Mouse (Mus musculus) myocyte (in vitro differentiated cells): ENCODE results near the gene Cdk5r1. TPM values are rescaled to one million over a fixed set of nuclear protein-coding genes. Genes with fewer than 3 reads are reported as not detected.

Source experiments
- H3K27me3 ChIP-seq: one replicate; pipeline ENCODE4 v1.6.1; 2011; ENCODE audit not compliant: control insufficient read depth, insufficient read depth, insufficient read length
- H3K36me3 ChIP-seq: one replicate; pipeline ENCODE4 v1.6.1; 2011; ENCODE audit not compliant: control insufficient read depth, insufficient read depth
- H3K4me2 ChIP-seq: one replicate; pipeline ENCODE4 v1.6.1; 2011; ENCODE audit warnings: low read depth, control low read depth
- H3K4me3 ChIP-seq: one replicate; pipeline ENCODE4 v1.5.1; 2011; ENCODE audit warnings: mild to moderate bottlenecking, control low read depth, moderate library complexity
- H3K79me2 ChIP-seq: one replicate; pipeline ENCODE4 v1.6.1; 2011; ENCODE audit not compliant: control insufficient read depth, insufficient read depth
- H3ac ChIP-seq: one replicate; pipeline ENCODE4 v1.6.1; 2011; ENCODE audit not compliant: control insufficient read depth, insufficient read length
- CEBPB ChIP-seq: IDR thresholded peaks from 2 replicates; pipeline ENCODE4 v1.6.1; 2011; ENCODE audit warnings: mild to moderate bottlenecking, moderate library complexity; ENCODE audit not compliant: poor library complexity, insufficient read depth, severe bottlenecking
- E2F4 ChIP-seq: IDR thresholded peaks from one replicate; pipeline ENCODE4 v1.6.1; 2011; ENCODE audit warnings: mild to moderate bottlenecking, control low read depth, moderate library complexity; ENCODE audit not compliant: insufficient read depth
- MAX ChIP-seq: IDR thresholded peaks from one replicate; pipeline ENCODE4 v1.6.1; 2011; ENCODE audit warnings: low read depth, mild to moderate bottlenecking, control low read depth
- MYOD1 ChIP-seq, 3 experiments: IDR thresholded peaks; one replicate each; pipeline ENCODE4 v1.6.1; 2011; ENCODE audit warnings: control low read depth in 2 of 3, low read depth in 2 of 3, mild to moderate bottlenecking in 2 of 3, moderate library complexity in 1 of 3; ENCODE audit not compliant: insufficient read length in 2 of 3, control insufficient read depth in 1 of 3
- MYOG ChIP-seq, 3 experiments: IDR thresholded peaks; one replicate each; pipeline ENCODE4 v1.6.1; 2011; ENCODE audit warnings: control low read depth in 2 of 3, low read depth in 2 of 3, mild to moderate bottlenecking in 2 of 3; ENCODE audit not compliant: insufficient read length in 2 of 3, control insufficient read depth in 1 of 3, insufficient read depth in 1 of 3
- POLR2A ChIP-seq: IDR thresholded peaks from one replicate; pipeline ENCODE4 v1.6.1; 2011; ENCODE audit warnings: low read depth, mild to moderate bottlenecking, control low read depth, moderate library complexity; ENCODE audit not compliant: insufficient read length
- POLR2AphosphoS2 ChIP-seq: IDR thresholded peaks from one replicate; pipeline ENCODE4 v1.6.1; 2011; ENCODE audit warnings: low read depth, control low read depth; ENCODE audit not compliant: insufficient read length
- REST ChIP-seq: IDR thresholded peaks from one replicate; pipeline ENCODE4 v1.6.1; 2011; ENCODE audit warnings: mild to moderate bottlenecking, control low read depth, moderate library complexity; ENCODE audit not compliant: insufficient read depth, insufficient read length
- SRF ChIP-seq: IDR thresholded peaks from one replicate; pipeline ENCODE4 v1.6.1; 2011; ENCODE audit warnings: low read depth; ENCODE audit not compliant: control insufficient read depth, insufficient read length
- TCF12 ChIP-seq: IDR thresholded peaks from one replicate; pipeline ENCODE4 v1.6.1; 2011; ENCODE audit warnings: mild to moderate bottlenecking, control low read depth; ENCODE audit not compliant: poor library complexity, insufficient read depth, severe bottlenecking
- TCF3 ChIP-seq: IDR thresholded peaks from one replicate; pipeline ENCODE4 v1.6.1; 2011; ENCODE audit warnings: low read depth, control low read depth; ENCODE audit not compliant: insufficient read length
- USF1 ChIP-seq: IDR thresholded peaks from one replicate; pipeline ENCODE4 v1.6.1; 2011; ENCODE audit warnings: low read depth, mild to moderate bottlenecking, control low read depth, moderate library complexity
- polyA plus RNA-seq: library from polyadenylated mRNA; unstranded; fragments of >200 nt; fragmentation: generic; extraction: Trizol; gene quantifications from one replicate; pipeline ENCODE4 v1.2.1, GENCODE M21; 2012; ENCODE audit warnings: missing spikeins

The Cdk5r1 gene
- polyA plus RNA-seq, 1 experiment = 11.3 TPM

- TF ChIP-seq SRF (no peak), MYOD1 (IDR thresholded peaks at IDR 0.05; ENCODE audit: control insufficient read depth in 1 of 3, insufficient read length in 2 of 3, low read depth in 2 of 3) (peak in 1 of 3 experiments; percentile 65), USF1 (no peak)
- Histone ChIP-seq H3K4me2 (no peak overlapping the region), H3K79me2 (no peaks in the 10 kb centered on the region)
These were observed 27.9 kb downstream of the Cdk5r1 start for GRCm38 (mm10) chr11:80504519-80505385.

GRCm38 (mm10) chr11:80505581-80505980 is 28.8 kb downstream of the Cdk5r1 start:
- H3K36me3 ChIP-seq = no peaks in the 10 kb centered on the region
- H3K27me3 ChIP-seq = no peaks in the 10 kb centered on the region
- no peak overlapping the region for H3K4me3 ChIP-seq
- no peak overlapping the region for H3ac ChIP-seq
- no peak overlapping the region for H3K4me2 ChIP-seq
- no peaks in the 10 kb centered on the region for H3K79me2 ChIP-seq
- TF ChIP-seq POLR2AphosphoS2 (no peak), MYOD1 (IDR thresholded peaks at IDR 0.05; ENCODE audit: control insufficient read depth in 1 of 3, insufficient read length in 2 of 3, low read depth in 2 of 3) (peak in 1 of 3 experiments; percentile 45)

More at GRCm38 (mm10) chr11:80504519-80505385, 27.9 kb downstream of the Cdk5r1 start:
- H3K36me3 ChIP-seq = no peaks in the 10 kb centered on the region
- no peak overlapping the region for H3ac ChIP-seq
- H3K27me3 ChIP-seq = no peaks in the 10 kb centered on the region
- H3K4me3 ChIP-seq = no peak overlapping the region

GRCm38 (mm10) chr11:80506483-80506882 is 29.7 kb downstream of the Cdk5r1 start:
- Histone ChIP-seq H3K27me3 (no peaks in the 10 kb centered on the region), H3ac (no peak overlapping the region), H3K4me2 (no peak overlapping the region), H3K36me3 (no peaks in the 10 kb centered on the region), H3K79me2 (no peaks in the 10 kb centered on the region), H3K4me3 (no peak overlapping the region)
- no peak for TF ChIP-seq TCF3
- no peak for TF ChIP-seq TCF12
- TF ChIP-seq POLR2AphosphoS2 = no peak
- TF ChIP-seq MYOG (IDR thresholded peaks at IDR 0.05; ENCODE audit: control insufficient read depth in 1 of 3, insufficient read depth in 1 of 3, insufficient read length in 2 of 3, low read depth in 2 of 3) = no peak
- TF ChIP-seq SRF = no peak
- no peak for TF ChIP-seq MYOD1 (IDR thresholded peaks at IDR 0.05; ENCODE audit: control insufficient read depth in 1 of 3, insufficient read length in 2 of 3, low read depth in 2 of 3)
- no peak for TF ChIP-seq E2F4
- no peak for TF ChIP-seq REST
- no peak for TF ChIP-seq CEBPB
- no peak for TF ChIP-seq MAX
- no peak for TF ChIP-seq USF1
- no peak for TF ChIP-seq POLR2A

- H3K36me3 ChIP-seq = no peaks in the 10 kb centered on the region
- H3K4me2 ChIP-seq = peak overlapping the region; percentile 58
- no peak overlapping the region for H3ac ChIP-seq
- H3K4me3 ChIP-seq = no peak overlapping the region
- no peak for TF ChIP-seq USF1
- no peak for TF ChIP-seq TCF3
- no peak for TF ChIP-seq REST
- no peak for TF ChIP-seq SRF
- no peak for TF ChIP-seq MYOG (IDR thresholded peaks at IDR 0.05; ENCODE audit: control insufficient read depth in 1 of 3, insufficient read depth in 1 of 3, insufficient read length in 2 of 3, low read depth in 2 of 3)
- no peak for TF ChIP-seq MYOD1 (IDR thresholded peaks at IDR 0.05; ENCODE audit: control insufficient read depth in 1 of 3, insufficient read length in 2 of 3, low read depth in 2 of 3)
- TF ChIP-seq POLR2AphosphoS2 = no peak
- no peak for TF ChIP-seq TCF12
- TF ChIP-seq MAX = no peak
- no peak for TF ChIP-seq POLR2A
- TF ChIP-seq CEBPB = no peak
- H3K79me2 ChIP-seq = no peaks in the 10 kb centered on the region
- no peaks in the 10 kb centered on the region for H3K27me3 ChIP-seq
These were observed 31.0 kb downstream of the Cdk5r1 start for GRCm38 (mm10) chr11:80507791-80508190.

- no peaks in the 10 kb centered on the region for H3K79me2 ChIP-seq
- TF ChIP-seq POLR2AphosphoS2 (no peak), MYOD1 (IDR thresholded peaks at IDR 0.05; ENCODE audit: control insufficient read depth in 1 of 3, insufficient read length in 2 of 3, low read depth in 2 of 3) (peak; percentile 90 to 98 (median 91)), POLR2A (no peak), MYOG (IDR thresholded peaks at IDR 0.05; ENCODE audit: control insufficient read depth in 1 of 3, insufficient read depth in 1 of 3, insufficient read length in 2 of 3, low read depth in 2 of 3) (peak; percentile 86 to 100 (median 97)), TCF12 (peak; percentile 90), TCF3 (peak; percentile 93), SRF (no peak), CEBPB (no peak)
- H3ac ChIP-seq = no peak overlapping the region
- no peak overlapping the region for H3K4me3 ChIP-seq
- H3K27me3 ChIP-seq = no peaks in the 10 kb centered on the region
- no peaks in the 10 kb centered on the region for H3K36me3 ChIP-seq
- peak overlapping the region; percentile 58 for H3K4me2 ChIP-seq
These were observed 31.7 kb downstream of the Cdk5r1 start for GRCm38 (mm10) chr11:80508361-80509175.
